Mouse (Mus musculus) heart, embryonic 14.5 days (tissue): ENCODE data around the gene Sparc. TPM values are rescaled to one million over a fixed set of nuclear protein-coding genes. Genes with fewer than 3 reads are reported as not detected.

Experiments used
- ATAC-seq: fragments of 200-750 bp; cut with Nextera tagmentation; 2 replicates; pipeline ENCODE4 v1.8.0; 2017; ENCODE audit warnings: low read depth, moderate TSS enrichment; ENCODE audit not compliant: insufficient number of reproducible peaks, insufficient read depth, low FRiP score
- H3K27ac ChIP-seq, 2 experiments: fragments of 200-500 bp in 1 of 2; fragments of 300-500 bp in 1 of 2; sonication (generic) in 1 of 2; replicated peaks in 1 of 2; 2 replicates each; pipeline ENCODE4 v1.5.1; 2012 to 2014; ENCODE audit warnings: low read depth in 2 of 2, low read length in 2 of 2, control low read depth in 1 of 2, mild to moderate bottlenecking in 1 of 2, mixed read lengths in 1 of 2; ENCODE audit not compliant: control insufficient read depth in 1 of 2, insufficient read depth in 1 of 2
- H3K27me3 ChIP-seq: fragments of 300-500 bp; sonication (generic); 2 replicates; pipeline ENCODE4 v1.6.1; 2014; ENCODE audit warnings: mild to moderate bottlenecking, low read length, control low read depth; ENCODE audit not compliant: control insufficient read depth, insufficient read depth
- H3K36me3 ChIP-seq: fragments of 300-500 bp; sonication (generic); 2 replicates; pipeline ENCODE4 v1.6.1; 2014; ENCODE audit warnings: mild to moderate bottlenecking, control low read depth, low read length, mixed read lengths; ENCODE audit not compliant: control insufficient read depth, insufficient read depth
- H3K4me1 ChIP-seq, 2 experiments: fragments of 200-500 bp in 1 of 2; fragments of 300-500 bp in 1 of 2; sonication (generic) in 1 of 2; 2 replicates each; pipeline ENCODE4 v1.6.1; 2012 to 2014; ENCODE audit warnings: low read length in 2 of 2, control low read depth in 1 of 2, mixed read lengths in 1 of 2; ENCODE audit not compliant: control insufficient read depth in 2 of 2, insufficient read depth in 2 of 2
- H3K4me2 ChIP-seq: fragments of 300-500 bp; sonication (generic); 2 replicates; pipeline ENCODE4 v1.6.1; 2014; ENCODE audit warnings: mild to moderate bottlenecking, low read length
- H3K4me3 ChIP-seq, 2 experiments: fragments of 200-500 bp in 1 of 2; fragments of 300-500 bp in 1 of 2; sonication (generic) in 1 of 2; 2 replicates each; pipeline ENCODE4 v1.5.1; 2012 to 2014; ENCODE audit warnings: low read length in 2 of 2, mild to moderate bottlenecking in 2 of 2, control low read depth in 1 of 2, low read depth in 1 of 2, moderate library complexity in 1 of 2; ENCODE audit not compliant: control insufficient read depth in 1 of 2, insufficient read depth in 1 of 2
- H3K9ac ChIP-seq: fragments of 300-500 bp; sonication (generic); 2 replicates; pipeline ENCODE4 v1.6.1; 2014; ENCODE audit warnings: mild to moderate bottlenecking, low read length
- H3K9me3 ChIP-seq: fragments of 300-500 bp; sonication (generic); 2 replicates; pipeline ENCODE4 v1.6.1; 2016; ENCODE audit warnings: low read length, control low read depth; ENCODE audit not compliant: control insufficient read depth
- WGBS: fragments of 180-500 bp; shearing (Covaris S2); extraction: QIAGEN DNeasy Blood & Tissue Kit; methylation state at CpG from one replicate; pipeline ENCODE4 v1.1.7; 2014; 5-methylcytosine and 5-hydroxymethylcytosine counted together
- polyA plus RNA-seq: library from polyadenylated mRNA; unstranded; fragments of >200 nt; fragmentation: Nextera tagmentation; extraction: Ambion mirVana; gene quantifications from 2 replicates; pipeline ENCODE4 v1.2.1, GENCODE M21; 2014

Sparc gene
- polyA plus RNA-seq, 1 experiment from 2014 or later = 1,849 TPM

DNA sequence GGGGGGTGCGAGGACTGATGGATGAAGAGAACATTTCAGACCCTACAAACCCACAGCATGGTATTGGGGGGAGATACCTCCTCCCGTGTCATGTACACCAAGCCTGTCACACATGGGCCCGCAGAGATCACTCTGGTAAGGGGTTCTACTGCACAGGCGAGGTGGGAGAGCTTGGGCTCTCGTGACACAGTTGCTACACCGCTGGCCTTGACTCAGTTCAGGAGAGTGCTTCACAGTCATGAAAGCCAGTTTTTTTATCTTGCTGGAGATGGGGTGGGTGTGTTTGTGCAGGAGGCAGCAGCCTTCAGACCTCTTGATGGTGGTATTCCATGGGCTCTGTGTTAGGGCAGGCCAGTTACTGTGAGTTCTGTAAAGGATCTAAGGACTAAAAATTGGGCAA is 13.1 kb upstream of the Sparc start:
- peaks cover 5 to 17% of the 10 kb centered on the region in 2 experiments for H3K4me1 ChIP-seq
- no peak overlapping the region for H3K4me2 ChIP-seq
- no peaks in the 10 kb centered on the region for H3K9me3 ChIP-seq
- no peak; the same call in 1 of the 2 replicates for ATAC-seq
- no peak overlapping the region for H3K9ac ChIP-seq
- H3K36me3 ChIP-seq = no peaks in the 10 kb centered on the region
- H3K27me3 ChIP-seq = no peaks in the 10 kb centered on the region
- H3K4me3 ChIP-seq = no peak overlapping the region
- H3K27ac ChIP-seq = no peak overlapping the region
- WGBS = 75% methylated on average over 6 of the region's 6 CpGs

DNA sequence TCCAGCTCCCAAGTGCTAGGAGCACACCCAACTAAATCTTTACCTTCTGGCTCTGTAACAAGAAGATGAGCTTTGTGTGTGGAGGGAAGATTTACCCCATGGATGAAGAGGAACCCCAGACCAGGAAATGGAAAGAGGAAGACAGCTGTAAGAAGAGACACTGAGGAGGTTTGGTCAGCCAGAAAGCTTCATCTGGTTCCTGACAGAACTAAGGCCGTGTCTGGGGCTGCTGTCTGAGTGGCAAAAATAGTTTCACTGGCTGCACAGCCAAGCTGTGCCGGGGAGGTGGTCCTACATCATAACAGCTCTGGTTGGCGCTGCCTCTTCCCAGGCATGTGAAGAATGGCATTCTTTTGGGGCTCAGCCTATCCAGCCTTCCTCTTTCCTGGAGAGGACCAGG is 10.0 kb upstream of the Sparc start:
- Histone ChIP-seq H3K27me3 (no peaks in the 10 kb centered on the region), H3K9ac (peak overlapping the region; percentile 66), H3K4me1 (peaks cover 10 to 28% of the 10 kb centered on the region in 2 experiments), H3K4me3 (no peak overlapping the region), H3K27ac (peak overlapping the region; percentile 96 to 98), H3K36me3 (no peaks in the 10 kb centered on the region), H3K4me2 (no peak overlapping the region), H3K9me3 (no peaks in the 10 kb centered on the region)
- WGBS = 3% methylated on average over 3 of the region's 3 CpGs
- ATAC-seq = peak; percentile 54; the same call in 1 of the 2 replicates

DNA sequence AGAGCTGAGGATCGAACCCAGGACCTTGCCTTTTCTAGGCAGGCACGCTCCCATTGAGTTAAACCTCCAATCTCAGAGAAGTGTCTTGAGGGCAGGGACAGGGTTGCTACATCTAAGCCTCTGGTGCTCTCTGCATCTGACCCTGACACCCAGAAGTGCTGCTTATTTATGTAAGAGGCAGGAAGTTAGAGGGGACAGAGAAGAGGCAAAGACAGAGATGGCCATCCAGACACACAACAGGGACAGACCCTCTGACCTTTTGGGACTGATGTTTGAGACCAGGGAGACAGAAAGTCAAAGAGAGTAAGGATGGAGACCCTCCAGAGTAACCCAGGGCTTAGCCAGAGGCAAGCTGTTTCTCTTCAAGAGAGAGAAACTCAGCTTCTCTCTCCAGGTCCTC is 7.0 kb upstream of the Sparc start:
- no peak overlapping the region for H3K4me2 ChIP-seq
- no peaks in the 10 kb centered on the region for H3K36me3 ChIP-seq
- no peaks in the 10 kb centered on the region for H3K9me3 ChIP-seq
- H3K4me3 ChIP-seq = no peak overlapping the region
- no peak for ATAC-seq
- H3K27me3 ChIP-seq = no peaks in the 10 kb centered on the region
- H3K27ac ChIP-seq = no peak overlapping the region
- H3K4me1 ChIP-seq = peaks cover 15 to 24% of the 10 kb centered on the region in 2 experiments
- WGBS = 93% methylated on average over 2 of the region's 2 CpGs
- H3K9ac ChIP-seq = no peak overlapping the region

DNA sequence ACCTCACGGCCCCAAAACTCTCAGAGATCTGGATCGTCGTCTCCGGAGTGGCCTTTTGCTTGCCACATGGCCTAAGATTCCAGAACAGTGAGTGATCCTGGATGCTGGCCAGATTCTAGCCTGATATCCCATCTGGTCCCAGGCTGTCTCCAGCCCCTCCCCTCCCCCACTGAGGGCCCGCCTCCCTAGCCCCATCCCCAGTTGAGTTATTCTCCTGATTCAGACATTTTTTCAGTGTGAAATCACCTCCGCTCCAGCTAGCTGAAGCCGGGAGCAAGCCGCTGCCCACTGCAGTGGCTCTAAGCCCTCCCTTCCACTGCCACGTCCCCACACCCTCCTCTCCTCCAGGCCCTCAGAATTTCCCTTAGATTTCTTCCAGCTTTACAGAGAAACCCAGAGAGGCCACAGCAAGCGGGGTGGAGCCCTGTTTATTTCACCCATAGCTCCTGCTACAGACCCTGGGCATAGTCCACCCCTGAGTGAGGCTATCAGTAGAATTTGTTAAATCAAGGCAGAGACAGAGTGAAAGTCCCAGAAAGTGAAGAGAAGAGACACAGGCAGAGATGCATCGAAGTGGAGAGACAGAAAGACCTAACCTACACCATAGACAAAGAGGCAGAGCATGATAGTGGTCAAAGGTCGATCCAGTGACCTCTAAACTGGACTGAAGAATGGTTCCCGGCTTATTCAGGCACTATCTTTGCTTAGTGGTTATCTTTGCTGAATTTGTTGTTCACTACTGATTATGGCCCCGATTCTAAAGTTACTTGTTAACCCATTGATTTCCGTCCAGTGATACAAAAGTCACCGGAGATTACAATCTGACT is 5.4 kb upstream of the Sparc start:
- no peaks in the 10 kb centered on the region for H3K27me3 ChIP-seq
- H3K9me3 ChIP-seq = no peaks in the 10 kb centered on the region
- WGBS = 19% methylated on average over 16 of the region's 16 CpGs
- peak overlapping the region; percentile 83 to 85 for H3K27ac ChIP-seq
- H3K4me2 ChIP-seq = 0 out of 2 replicates have a peak overlapping the region, but pooled peaks have one; percentile 4
- H3K36me3 ChIP-seq = no peaks in the 10 kb centered on the region
- no peak overlapping the region for H3K4me3 ChIP-seq
- peaks cover 30 to 36% of the 10 kb centered on the region in 2 experiments for H3K4me1 ChIP-seq
- H3K9ac ChIP-seq = peak overlapping the region; percentile 19; the same call in 1 of the 2 replicates
- ATAC-seq = peak; percentile 77

GRCm38 (mm10) chr11:55424746-55425360 is 1.9 kb upstream of the Sparc start:
- 0 out of 2 replicates have a peak overlapping the region, but pooled peaks have one; percentile 1 for H3K9ac ChIP-seq
- no peaks in the 10 kb centered on the region for H3K27me3 ChIP-seq
- H3K36me3 ChIP-seq = no peaks in the 10 kb centered on the region
- no peak overlapping the region for H3K4me3 ChIP-seq
- no peak for ATAC-seq
- H3K27ac ChIP-seq = peak overlapping the region; percentile 31 to 73; a peak in 2 of 4 replicates
- peaks cover 39 to 52% of the 10 kb centered on the region in 2 experiments for H3K4me1 ChIP-seq
- no peaks in the 10 kb centered on the region for H3K9me3 ChIP-seq
- WGBS = 77% methylated on average over 8 of the region's 8 CpGs
- no peak overlapping the region for H3K4me2 ChIP-seq

DNA sequence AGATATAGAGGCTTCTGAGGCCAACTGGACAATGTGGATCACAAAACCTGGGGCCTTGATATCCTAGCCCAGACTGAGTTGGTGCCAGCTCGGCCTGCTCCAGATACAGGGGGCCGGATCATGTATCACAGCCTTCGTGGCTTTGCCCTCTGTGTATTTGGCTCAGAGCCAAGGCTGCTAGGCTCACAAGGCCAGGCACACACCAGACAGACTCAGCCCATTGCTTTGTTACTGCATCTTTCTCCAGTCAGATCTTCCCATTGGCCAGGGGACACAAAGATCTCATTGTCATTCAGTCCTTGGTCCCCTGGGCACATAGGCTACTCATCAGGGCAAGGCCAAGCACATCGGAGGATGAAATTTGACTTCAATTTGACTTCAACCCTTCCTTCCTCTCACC is 773 bp upstream of the Sparc start:
- Histone ChIP-seq H3K36me3 (no peaks in the 10 kb centered on the region), H3K4me1 (peaks cover 39 to 50% of the 10 kb centered on the region in 2 experiments), H3K27ac (peak overlapping the region; percentile 67 to 73), H3K27me3 (no peaks in the 10 kb centered on the region), H3K9me3 (no peaks in the 10 kb centered on the region), H3K4me2 (no peak overlapping the region), H3K4me3 (no peak overlapping the region), H3K9ac (no peak overlapping the region)
- no peak for ATAC-seq
- 15% methylated on average over 4 of the region's 4 CpGs for WGBS

GRCm38 (mm10) chr11:55419678-55420307 is 3.2 kb downstream of the Sparc start:
- Histone ChIP-seq H3K4me3 (peak overlapping the region; percentile 70 to 81), H3K27ac (peak overlapping the region; percentile 96 to 98), H3K36me3 (no peaks in the 10 kb centered on the region), H3K9me3 (no peaks in the 10 kb centered on the region), H3K9ac (peak overlapping the region; percentile 97), H3K4me2 (peak overlapping the region; percentile 87), H3K27me3 (no peaks in the 10 kb centered on the region), H3K4me1 (peaks cover 41 to 67% of the 10 kb centered on the region in 2 experiments)
- peak; percentile 82 for ATAC-seq
- 2% methylated on average over 8 of the region's 9 CpGs for WGBS
